ENCODE assay signal across 9 mouse cellular contexts in the genomic region with DNA sequence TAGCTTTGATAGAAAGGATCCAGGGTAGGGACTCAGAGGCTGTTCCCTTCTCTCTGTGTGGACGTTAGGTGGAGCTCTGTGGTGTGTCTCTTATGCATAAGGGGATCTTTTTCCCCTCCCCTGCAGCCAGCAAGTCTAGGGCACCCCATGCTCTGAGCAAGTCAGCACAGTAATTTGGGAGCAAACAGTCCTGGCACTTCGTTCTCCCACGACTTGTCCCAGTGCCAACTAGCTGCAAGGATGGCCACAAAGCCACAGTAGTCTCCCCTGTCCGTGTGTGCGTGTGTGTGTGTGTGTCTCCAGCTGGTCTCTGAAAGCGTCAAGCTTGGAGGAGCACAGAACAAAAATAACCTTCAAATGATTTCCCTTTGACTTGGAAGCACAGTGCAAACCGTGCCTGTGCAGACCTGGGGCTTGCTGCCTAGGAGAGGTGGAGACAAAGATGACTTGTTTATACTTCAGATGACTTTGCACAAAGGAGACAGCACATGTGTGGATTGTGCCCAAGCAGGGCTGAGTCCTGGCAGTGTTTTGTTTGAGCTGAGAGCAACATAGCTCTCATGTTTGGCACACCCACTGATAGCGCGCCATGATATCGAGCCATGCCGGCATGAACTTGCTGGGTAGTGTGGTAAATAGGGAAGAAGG. TPM values are rescaled to one million over a fixed set of nuclear protein-coding genes. Genes with fewer than 3 reads are reported as not detected.
DNase-seq lines count a peak whose midpoint lies in the region; ATAC-seq lines count a peak whose summit lies in the region.
"Had no signal": no experiment of that assay in that cellular context is flagged by ENCODE, and none has a peak within 500 bp of the region (broad histone marks: within the 10 kb centered on the region; RNA-seq: fewer than 3 reads in every experiment).

No protein-coding gene starts in this region.

- no peak overlapping the region for H3K4me3 ChIP-seq in heart, embryonic 10.5 days
- no peak overlapping the region for H3K4me3 ChIP-seq in limb, embryonic 12.5 days (replicated peaks)

- no peak for ATAC-seq in limb, embryonic 12.5 days (ENCODE audit: insufficient number of reproducible peaks, insufficient read depth, low FRiP score, low TSS enrichment, low read depth)

- peak; percentile 97 for DNase-seq in heart, adult 11 months
- no peak for DNase-seq in heart, postnatal 25 days (ENCODE audit: low spot score)
- peak; percentile 35 to 63 for DNase-seq in cerebellum, postnatal 25 days
- no peak for DNase-seq in heart, embryonic 10.5 days (ENCODE audit: low spot score)
- DNase-seq in kidney, adult 9 months = peak; percentile 75
- DNase-seq in right cerebral cortex, postnatal 10 days (ENCODE audit: low spot score in 2 of 2) = peak; percentile 77 to 81
- no peak for DNase-seq in spleen, adult 12 weeks (ENCODE audit: low spot score)

- no peaks in the 10 kb centered on the region for H3K27me3 ChIP-seq in heart, embryonic 10.5 days (ENCODE audit: insufficient read depth, poor library complexity, severe bottlenecking)
- H3K27me3 ChIP-seq in limb, embryonic 12.5 days = no peaks in the 10 kb centered on the region

- WGBS in heart, embryonic 10.5 days = 61% methylated on average over 11 of the region's 11 CpGs
- WGBS in limb, embryonic 12.5 days = 83% methylated on average over 11 of the region's 11 CpGs

- intact Hi-C loops in heart, postnatal 25 days (cut with DNase I) = loop anchor here (10.0 kb wide), 1 partner anchor 87 kb away; no protein-coding TSS in a partner anchor

- peak overlapping the region; percentile 63 for H3K27ac ChIP-seq in heart, embryonic 10.5 days
- H3K27ac ChIP-seq in limb, embryonic 12.5 days = peak overlapping the region; percentile 30; the same call in 1 of the 2 replicates

- H3K4me2 ChIP-seq in limb, embryonic 12.5 days = no peak overlapping the region

- no peaks in the 10 kb centered on the region for H3K9me3 ChIP-seq in heart, embryonic 10.5 days
- H3K9me3 ChIP-seq in limb, embryonic 12.5 days = no peaks in the 10 kb centered on the region

- H3K4me1 ChIP-seq in heart, embryonic 10.5 days = peaks cover 20% of the 10 kb centered on the region
- peaks cover 30% of the 10 kb centered on the region for H3K4me1 ChIP-seq in limb, embryonic 12.5 days (replicated peaks)

- H3K36me3 ChIP-seq in heart, embryonic 10.5 days = no peaks in the 10 kb centered on the region
- no peaks in the 10 kb centered on the region for H3K36me3 ChIP-seq in limb, embryonic 12.5 days

- H3K9ac ChIP-seq in limb, embryonic 12.5 days (replicated peaks) = no peak overlapping the region

RNA-seq across cellular contexts. Expression of a gene that starts 19.7 kb away (rescaled TPM):
- under 1 TPM; 0.08 to 0.16 TPM for total RNA-seq in heart, postnatal 25 days (2021)
- 2.9 and 3.3 TPM in 2 replicates for polyA plus RNA-seq in heart, embryonic 10.5 days (2016; fragmentation: Nextera tagmentation; extraction: Ambion mirVana)
- 0.14 and 0.21 TPM in 2 replicates for polyA plus RNA-seq in limb, embryonic 12.5 days (2016; fragmentation: Nextera tagmentation; extraction: Ambion mirVana)

RNA-seq across cellular contexts. Expression of a gene that starts 37.7 kb away (rescaled TPM):
- under 1 TPM; 0.78 to 0.81 TPM for total RNA-seq in heart, postnatal 25 days (2021)
- 0.08 and 0.20 TPM in 2 replicates for polyA plus RNA-seq in heart, embryonic 10.5 days (2016; fragmentation: Nextera tagmentation; extraction: Ambion mirVana)
- polyA plus RNA-seq in limb, embryonic 12.5 days (2016; fragmentation: Nextera tagmentation; extraction: Ambion mirVana) = not detected in 2 replicates
- polyA plus RNA-seq: limb, embryonic 11.5 days had no signal

Comparison
In these comparisons a context has a peak if more than half of its experiments do, and no peak if none do; other contexts are left out.
1. DNase-seq: peak in heart, adult 11 months (single experiment), cerebellum, postnatal 25 days (2 of 2), kidney, adult 9 months (single experiment) and right cerebral cortex, postnatal 10 days (2 of 2); none in heart, postnatal 25 days (single experiment), heart, embryonic 10.5 days (single experiment) and spleen, adult 12 weeks (single experiment).